Mouse (Mus musculus) stomach, postnatal 0 days (tissue): ENCODE measurements around the gene Vps35l. TPM values are rescaled to one million over a fixed set of nuclear protein-coding genes. Genes with fewer than 3 reads are reported as not detected.

Experiments
- ATAC-seq: fragments of 200-750 bp; cut with Nextera tagmentation; 2 replicates; pipeline ENCODE4 v1.8.0; 2017; ENCODE audit not compliant: low FRiP score, low TSS enrichment
- DNase-seq: peaks from one replicate; pipeline ENCODE4 v3.0.0-alpha.2; 2016; ENCODE audit warnings: low spot score
- H3K27ac ChIP-seq: fragments of 300-500 bp; sonication (generic); replicated peaks from 2 replicates; pipeline ENCODE4 v1.5.1; 2014; ENCODE audit warnings: mild to moderate bottlenecking, control low read depth
- H3K27me3 ChIP-seq: fragments of 300-500 bp; sonication (generic); 2 replicates; pipeline ENCODE4 v1.6.1; 2014; ENCODE audit warnings: low read length; ENCODE audit not compliant: control insufficient read depth, insufficient read depth
- H3K36me3 ChIP-seq: fragments of 300-500 bp; sonication (generic); 2 replicates; pipeline ENCODE4 v1.6.1; 2014; ENCODE audit warnings: low read length, mixed read lengths; ENCODE audit not compliant: control insufficient read depth, insufficient read depth
- H3K4me1 ChIP-seq: fragments of 300-500 bp; sonication (generic); replicated peaks from 2 replicates; pipeline ENCODE4 v1.6.1; 2014; ENCODE audit warnings: antibody characterized with exemption; ENCODE audit not compliant: control insufficient read depth, insufficient read depth
- H3K4me2 ChIP-seq: fragments of 300-500 bp; sonication (generic); replicated peaks from 2 replicates; pipeline ENCODE4 v1.6.1; 2014; ENCODE audit warnings: low read depth, mild to moderate bottlenecking, control low read depth, moderate library complexity
- H3K4me3 ChIP-seq: fragments of 300-500 bp; sonication (generic); 2 replicates; pipeline ENCODE4 v1.5.1; 2014; ENCODE audit warnings: low read depth, low read length, control low read depth
- H3K9ac ChIP-seq: fragments of 300-500 bp; sonication (generic); 2 replicates; pipeline ENCODE4 v1.6.1; 2014; ENCODE audit warnings: mild to moderate bottlenecking, low read length, control low read depth, mixed read lengths
- H3K9me3 ChIP-seq: fragments of 300-500 bp; sonication (generic); 2 replicates; pipeline ENCODE4 v1.6.1; 2016; ENCODE audit warnings: low read length; ENCODE audit not compliant: control insufficient read depth
- CTCF ChIP-seq: IDR thresholded peaks from 2 replicates; pipeline ENCODE4 v1.5.1; 2016; ENCODE audit warnings: antibody characterized with exemption, low read depth, mild to moderate bottlenecking, moderate library complexity
- EP300 ChIP-seq: optimal IDR thresholded peaks from 2 replicates; pipeline ENCODE3; 2016; ENCODE audit warnings: antibody characterized with exemption
- WGBS: fragments of 180-500 bp; shearing (Covaris S2); extraction: QIAGEN DNeasy Blood & Tissue Kit; methylation state at CpG from one replicate; pipeline ENCODE4 v1.1.7; 2014; 5-methylcytosine and 5-hydroxymethylcytosine counted together
- polyA plus RNA-seq: library from polyadenylated mRNA; unstranded; fragments of >200 nt; fragmentation: Nextera tagmentation; extraction: Ambion mirVana; gene quantifications from 2 replicates; pipeline ENCODE4 v1.2.1, GENCODE M21; 2015

The Vps35l gene
- polyA plus RNA-seq, 1 experiment from 2014 or later = 32.7 TPM

GRCm38 (mm10) chr7:118708002-118708401 is 32.0 kb upstream of the Vps35l start:
- DNase-seq = peak; percentile 80
- Histone ChIP-seq H3K36me3 (no peaks in the 10 kb centered on the region), H3K4me3 (no peak overlapping the region), H3K4me1 (peaks cover 1% of the 10 kb centered on the region), H3K27me3 (no peaks in the 10 kb centered on the region), H3K9me3 (no peaks in the 10 kb centered on the region), H3K9ac (no peak overlapping the region), H3K4me2 (no peak overlapping the region), H3K27ac (no peak overlapping the region)
- WGBS = 68% methylated on average over 4 of the region's 4 CpGs
- no peak for ATAC-seq
- TF ChIP-seq CTCF (no peak), EP300 (no peak)

- Histone ChIP-seq H3K4me2 (no peak overlapping the region), H3K27ac (no peak overlapping the region), H3K27me3 (no peaks in the 10 kb centered on the region), H3K9ac (no peak overlapping the region), H3K4me3 (no peak overlapping the region), H3K4me1 (peaks cover 3% of the 10 kb centered on the region), H3K9me3 (no peaks in the 10 kb centered on the region), H3K36me3 (no peaks in the 10 kb centered on the region)
- no peak for TF ChIP-seq CTCF
- no peak for TF ChIP-seq EP300
- ATAC-seq = no peak
- WGBS = 56% methylated on average over 5 of the region's 5 CpGs
- DNase-seq = no peak
These were observed 29.2 kb upstream of the Vps35l start for GRCm38 (mm10) chr7:118710776-118711175.

- whole genome bisulfite sequencing = under 1% methylated on average over 47 of the region's 48 CpGs
- ATAC-seq (peak; percentile 95), DNase-seq (peak; percentile 94)
- TF ChIP-seq EP300 (no peak), CTCF (peak; percentile 23)
- H3K4me1 ChIP-seq = peaks cover 3% of the 10 kb centered on the region; the same call in 1 of the 2 replicates
- H3K4me3 ChIP-seq = peak within 1 kb of the TSS; percentile 76
- no peak within 1 kb of the TSS for H3K27ac ChIP-seq
- peak within 1 kb of the TSS; percentile 69 for H3K9ac ChIP-seq
- no peaks in the 10 kb centered on the region for H3K9me3 ChIP-seq
- H3K36me3 ChIP-seq = no peaks in the 10 kb centered on the region
- H3K27me3 ChIP-seq = no peaks in the 10 kb centered on the region
- peak within 1 kb of the TSS; percentile 91 for H3K4me2 ChIP-seq
These were observed 27.5 kb upstream of the Vps35l start, which contains the start of gene Ccp110 for GRCm38 (mm10) chr7:118712228-118713173. Ccp110 (plus strand) TSS chr7:118712552.

- Histone ChIP-seq H3K4me2 (no peak overlapping the region), H3K4me3 (no peak overlapping the region), H3K4me1 (peaks cover 3% of the 10 kb centered on the region; the same call in 1 of the 2 replicates), H3K27ac (no peak overlapping the region), H3K27me3 (no peaks in the 10 kb centered on the region), H3K9me3 (no peaks in the 10 kb centered on the region), H3K36me3 (no peaks in the 10 kb centered on the region), H3K9ac (no peak overlapping the region)
- WGBS = 80% methylated on average over 1 of the region's 1 CpGs
- no peak for TF ChIP-seq CTCF
- TF ChIP-seq EP300 = no peak
- ATAC-seq (no peak), DNase-seq (no peak)
These were observed 25.2 kb upstream of the Vps35l start for GRCm38 (mm10) chr7:118714873-118715272.

GRCm38 (mm10) chr7:118718066-118718465 is 22.0 kb upstream of the Vps35l start:
- no peak for TF ChIP-seq CTCF
- TF ChIP-seq EP300 = no peak
- H3K27me3 ChIP-seq = no peaks in the 10 kb centered on the region

GRCm38 (mm10) chr7:118723927-118724326 is 16.1 kb upstream of the Vps35l start:
- no peak for DNase-seq
- Histone ChIP-seq H3K9me3 (no peaks in the 10 kb centered on the region), H3K4me1 (no peaks in the 10 kb centered on the region), H3K9ac (no peak overlapping the region), H3K27ac (no peak overlapping the region), H3K4me2 (no peak overlapping the region), H3K36me3 (peaks cover 5% of the 10 kb centered on the region; the same call in 1 of the 2 replicates), H3K4me3 (no peak overlapping the region), H3K27me3 (no peaks in the 10 kb centered on the region)
- 91% methylated on average over 9 of the region's 9 CpGs for WGBS
- TF ChIP-seq EP300 (no peak), CTCF (no peak)
- no peak for ATAC-seq

More at GRCm38 (mm10) chr7:118718066-118718465, 22.0 kb upstream of the Vps35l start:
- H3K9me3 ChIP-seq = no peaks in the 10 kb centered on the region
- H3K4me2 ChIP-seq = no peak overlapping the region
- H3K4me3 ChIP-seq = no peak overlapping the region
- no peak for ATAC-seq
- H3K9ac ChIP-seq = no peak overlapping the region
- no peak overlapping the region for H3K27ac ChIP-seq
- H3K36me3 ChIP-seq = no peaks in the 10 kb centered on the region
- 92% methylated on average over 4 of the region's 4 CpGs for WGBS
- peaks cover 1% of the 10 kb centered on the region; the same call in 1 of the 2 replicates for H3K4me1 ChIP-seq
- DNase-seq = no peak
